ENCODE assay signal across 15 mouse cellular contexts in genomic region chr13:58555561-58555960, GRCm38 (mm10). TPM values are rescaled to one million over a fixed set of nuclear protein-coding genes. Genes with fewer than 3 reads are reported as not detected.
"Had no signal": no experiment of that assay in that cellular context is flagged by ENCODE, and none has a peak within 500 bp of the region (broad histone marks: within the 10 kb centered on the region; RNA-seq: fewer than 3 reads in every experiment).

No protein-coding gene starts in this region.

- ATAC-seq: liver, postnatal 0 days; midbrain, embryonic 15.5 days had no signal

- H3K9me3 ChIP-seq: limb, embryonic 12.5 days; liver, embryonic 13.5 days; lung, embryonic 15.5 days; midbrain, embryonic 15.5 days; neural tube, embryonic 13.5 days had no signal

- H3K4me2 ChIP-seq: limb, embryonic 12.5 days; liver, embryonic 13.5 days; lung, embryonic 15.5 days; midbrain, embryonic 15.5 days; neural tube, embryonic 13.5 days had no signal

- H3K27me3 ChIP-seq: limb, embryonic 12.5 days; lung, embryonic 15.5 days; midbrain, embryonic 15.5 days; neural tube, embryonic 13.5 days had no signal

- DNase-seq: lung, postnatal 14 days; right cerebral cortex, postnatal 25 days had no signal

- H3K36me3 ChIP-seq: limb, embryonic 12.5 days; liver, embryonic 13.5 days; lung, embryonic 15.5 days; midbrain, embryonic 15.5 days; neural tube, embryonic 13.5 days had no signal

- H3K27ac ChIP-seq: limb, embryonic 12.5 days; liver, embryonic 13.5 days; lung, embryonic 15.5 days; macrophage; midbrain, embryonic 15.5 days; neural tube, embryonic 13.5 days had no signal

- H3K4me1 ChIP-seq: liver, embryonic 13.5 days; lung, embryonic 15.5 days; neural tube, embryonic 13.5 days had no signal

- H3K4me3 ChIP-seq: limb, embryonic 12.5 days; liver, embryonic 13.5 days; lung, embryonic 15.5 days; midbrain, embryonic 15.5 days; neural tube, embryonic 13.5 days had no signal

- H3K9ac ChIP-seq: limb, embryonic 12.5 days; liver, embryonic 13.5 days; liver, postnatal 0 days; lung, embryonic 15.5 days; midbrain, embryonic 15.5 days; neural tube, embryonic 13.5 days had no signal

RNA-seq across cellular contexts. Expression of gene Slc28a3, which starts 55.1 kb away (rescaled TPM):
- total RNA-seq: left cerebral cortex, adult 18-20 months; left cerebral cortex, postnatal 10 days; megakaryocyte-erythroid progenitor cell, adult 5-6 weeks; monocyte, adult 5-6 weeks had no signal
- polyA plus RNA-seq: kidney, adult 2 months; kidney, embryonic 16.5 days; liver, embryonic 13.5 days; liver, postnatal 0 days; lung, embryonic 15.5 days; macrophage had no signal
